Mouse (Mus musculus) layer of hippocampus, adult 8-10 months (tissue): ENCODE results near the gene P4hb. TPM values are rescaled to one million over a fixed set of nuclear protein-coding genes. Genes with fewer than 3 reads are reported as not detected.

Experiments
- DNase-seq, 2 experiments: peaks; one replicate each; pipeline ENCODE4 v3.0.0; 2022; ENCODE audit warnings: low spot score in 2 of 2
- total RNA-seq, 4 experiments: library from RNA; stranded (reverse); gene quantifications; 2 replicates each; pipeline ENCODE4 v1.2.4; 2022

P4hb gene
- total RNA-seq, 4 experiments from 2014 or later = 119 to 147 (median 134) TPM

GRCm38 (mm10) chr11:120512790-120513453 is 60.1 kb downstream of the P4hb start:
- DNase-seq = no peak

GRCm38 (mm10) chr11:120510375-120511030 is 62.5 kb downstream of the P4hb start:
- no peak for DNase-seq

Other genes starting within 250 kb of the P4hb start
- 1,000 to 10,000 TPM; 1,218 to 1,398 (median 1,309) TPM for gene Actg1, start 224.7 kb downstream of the P4hb start, total RNA-seq
- gene Fscn2, start 211.7 kb downstream of the P4hb start, total RNA-seq = under 1 TPM in 3 of 4 experiments, not detected in 1; 0.49 to 0.79 (median 0.73) TPM
- 10 to 100 TPM; 16.8 to 19.8 (median 18.7) TPM for gene Faap100, start 194.5 kb downstream of the P4hb start, total RNA-seq
- gene Nploc4, start 135.5 kb downstream of the P4hb start, total RNA-seq = 10 to 100 TPM; 62.8 to 68.5 (median 66.1) TPM
- 1 to 10 TPM in 1 of 4 experiments, not detected in 3; 2.4 TPM for gene Tspan10, start 130.6 kb downstream of the P4hb start, total RNA-seq
- under 1 TPM in 3 of 4 experiments, not detected in 1; 0.38 to 0.91 (median 0.50) TPM for gene Pde6g, start 119.8 kb downstream of the P4hb start, total RNA-seq
- 10 to 100 TPM; 15.7 to 19.0 (median 17.2) TPM for gene Oxld1, start 115.2 kb downstream of the P4hb start, total RNA-seq
- 10 to 100 TPM; 24.7 to 37.0 (median 27.4) TPM for gene Ccdc137, start 115.1 kb downstream of the P4hb start, total RNA-seq
- 10 to 100 TPM; 46.9 to 50.6 (median 50.3) TPM for gene Arl16, start 105.6 kb downstream of the P4hb start, total RNA-seq
- 10 to 100 TPM; 63.7 to 66.0 (median 64.4) TPM for gene Mrpl12, start 88.6 kb downstream of the P4hb start, total RNA-seq
- gene Slc25a10, start 81.4 kb downstream of the P4hb start, total RNA-seq = 10 to 100 TPM; 22.9 to 28.6 (median 25.0) TPM
- under 1 TPM in 1 of 4 experiments, not detected in 3; 0.25 TPM for gene Gcgr, start 42.6 kb downstream of the P4hb start, total RNA-seq
- gene Mcrip1, start 23.5 kb downstream of the P4hb start, total RNA-seq = 10 to 100 TPM; 61.1 to 68.7 (median 63.3) TPM
- not detected for gene Ppp1r27, start 22.1 kb downstream of the P4hb start, total RNA-seq
- gene Arhgdia, start 8.4 kb upstream of the P4hb start, total RNA-seq = 100 to 1,000 TPM; 268 to 314 (median 278) TPM
- gene Alyref, start 25.1 kb upstream of the P4hb start, total RNA-seq = 10 to 100 TPM; 38.1 to 61.8 (median 52.9) TPM
- 10 to 100 TPM; 91.1 to 99.6 (median 93.6) TPM for gene Anapc11, start 25.2 kb upstream of the P4hb start, total RNA-seq
- gene Npb, start 35.2 kb upstream of the P4hb start, total RNA-seq = 1 to 10 TPM in 3 of 4 experiments, not detected in 1; 1.3 to 2.7 (median 1.5) TPM
- 100 to 1,000 TPM; 142 to 164 (median 149) TPM for gene Pcyt2, start 44.7 kb upstream of the P4hb start, total RNA-seq
- gene Sirt7, start 52.0 kb upstream of the P4hb start, total RNA-seq = 10 to 100 TPM; 43.5 to 49.9 (median 45.4) TPM
- gene Mafg, start 60.3 kb upstream of the P4hb start, total RNA-seq = 10 to 100 TPM; 70.7 to 89.1 (median 77.4) TPM
- gene Pycr1, start 70.5 kb upstream of the P4hb start, total RNA-seq = 1 to 10 TPM; 1.1 to 1.6 (median 1.3) TPM
- 1 to 10 TPM; 3.6 to 8.2 (median 6.0) TPM for gene Myadml2, start 74.9 kb upstream of the P4hb start, total RNA-seq
- gene Notum, start 87.9 kb upstream of the P4hb start, total RNA-seq = 1 to 10 TPM; 1.5 to 5.4 (median 5.2) TPM
- 10 to 100 TPM; 53.0 to 61.0 (median 55.6) TPM for gene Aspscr1, start 99.7 kb upstream of the P4hb start, total RNA-seq
- gene Cenpx, start 140.5 kb upstream of the P4hb start, total RNA-seq = 10 to 100 TPM; 12.9 to 22.1 (median 17.2) TPM
- 10 to 100 TPM; 51.1 to 67.4 (median 65.7) TPM for gene Lrrc45, start 140.7 kb upstream of the P4hb start, total RNA-seq
- gene Rac3, start 148.2 kb upstream of the P4hb start, total RNA-seq = 10 to 100 TPM; 33.5 to 43.1 (median 37.5) TPM
- gene Dcxr, start 154.0 kb upstream of the P4hb start, total RNA-seq = 10 to 100 TPM in 3 of 4 experiments, 1 to 10 TPM in 1; 8.7 to 21.6 (median 14.5) TPM
- 1 to 10 TPM; 1.6 to 3.7 (median 2.5) TPM for gene Cbr2, start 158.9 kb upstream of the P4hb start, total RNA-seq
- gene Hmga1b, start 189.5 kb upstream of the P4hb start, total RNA-seq = 10 to 100 TPM; 16.7 to 32.0 (median 24.2) TPM
- 10 to 100 TPM; 55.7 to 63.5 (median 61.8) TPM for gene Rfng, start 211.0 kb upstream of the P4hb start, total RNA-seq
- 100 to 1,000 TPM; 141 to 151 (median 144) TPM for gene Gps1, start 211.0 kb upstream of the P4hb start, total RNA-seq
- gene Dus1l, start 223.2 kb upstream of the P4hb start, total RNA-seq = 10 to 100 TPM; 48.3 to 53.3 (median 49.9) TPM